Mouse (Mus musculus) erythroblast, embryonic 14.5 days (primary cell): ENCODE measurements around the gene Alpk3.

ENCODE experiments used
- GATA1 ChIP-seq: IDR thresholded peaks from 2 replicates; pipeline ENCODE4 v1.6.1; 2012; ENCODE audit warnings: low read length, inconsistent platforms, mixed read lengths
- TAL1 ChIP-seq: IDR thresholded peaks from 3 replicates; pipeline ENCODE4 v1.6.1; 2012; ENCODE audit warnings: low read length, inconsistent platforms, mixed read lengths

GRCm38 (mm10) chr7:81057901-81058711 lies 706 bp downstream of the Alpk3 start:
- TF ChIP-seq GATA1 (peak; percentile 91), TAL1 (peak; percentile 30; the same call in 1 of the 3 replicates)
